26 mouse cellular contexts compared by ENCODE assay signal in genomic region chr13:43556913-43557542, GRCm38 (mm10). TPM values are rescaled to one million over a fixed set of nuclear protein-coding genes. Genes with fewer than 3 reads are reported as not detected.
"Had no signal": no experiment of that assay in that cellular context is flagged by ENCODE, and none has a peak within 500 bp of the region (broad histone marks: within the 10 kb centered on the region; RNA-seq: fewer than 3 reads in every experiment).

No protein-coding gene starts in this region.

- H3K9me3 ChIP-seq: limb, embryonic 10.5 days; limb, embryonic 13.5 days; liver, embryonic 12.5 days; liver, embryonic 15.5 days; midbrain, embryonic 12.5 days; neural tube, embryonic 13.5 days had no signal

- H3K9ac ChIP-seq: limb, embryonic 13.5 days; liver, embryonic 12.5 days; liver, embryonic 15.5 days; midbrain, embryonic 12.5 days; neural tube, embryonic 13.5 days had no signal

- H3K27me3 ChIP-seq: limb, embryonic 13.5 days; liver, embryonic 12.5 days; neural tube, embryonic 13.5 days had no signal

- H3K27ac ChIP-seq: kidney, postnatal 0 days; layer of hippocampus, adult 2 months; limb, embryonic 10.5 days; limb, embryonic 13.5 days; liver, embryonic 12.5 days; liver, embryonic 15.5 days; macrophage; midbrain, embryonic 12.5 days; neural tube, embryonic 13.5 days had no signal

- ATAC-seq: intestine, embryonic 16.5 days; liver, embryonic 12.5 days; midbrain, embryonic 16.5 days had no signal

- DNase-seq: kidney, adult 18-20 months; kidney, adult 9 months; kidney, postnatal 25 days; liver; lung, adult 18-20 months; retina, postnatal 1 day; right cerebral cortex, postnatal 25 days; spleen, adult 18-20 months; thymus, adult 2 months; thymus, postnatal 14 days; thymus, postnatal 4 days had no signal

- H3K4me2 ChIP-seq: limb, embryonic 13.5 days; liver, embryonic 12.5 days; liver, embryonic 15.5 days; midbrain, embryonic 12.5 days; neural tube, embryonic 13.5 days had no signal

- H3K4me3 ChIP-seq: layer of hippocampus, adult 2 months; limb, embryonic 10.5 days; limb, embryonic 13.5 days; liver, embryonic 12.5 days; liver, embryonic 15.5 days; midbrain, embryonic 12.5 days; myocyte; neural tube, embryonic 13.5 days had no signal

RNA-seq across cellular contexts. Expression of gene Rnf182, which starts 58.5 kb away (rescaled TPM):
- total RNA-seq: megakaryocyte-erythroid progenitor cell, adult 5-6 weeks; monocyte, adult 5-6 weeks; neutrophil, adult 5-6 weeks had no signal
- polyA plus RNA-seq: liver, embryonic 15.5 days; macrophage; myocyte had no signal
